In genomic region chr6:126114934-126115633, GRCm38 (mm10) we compare ENCODE assay signal across 11 mouse cellular contexts. TPM values are rescaled to one million over a fixed set of nuclear protein-coding genes. Genes with fewer than 3 reads are reported as not detected.
DNase-seq lines count a peak whose midpoint lies in the region; ATAC-seq and TF ChIP-seq lines count a peak whose summit lies in the region.
"Had no signal": no experiment of that assay in that cellular context is flagged by ENCODE, and none has a peak within 500 bp of the region (broad histone marks: within the 10 kb centered on the region; RNA-seq: fewer than 3 reads in every experiment).

No protein-coding gene starts in this region.

- H3K4me2 ChIP-seq in kidney, postnatal 0 days (ENCODE audit: low read length) = no peak overlapping the region
- no peak overlapping the region for H3K4me2 ChIP-seq in intestine, embryonic 16.5 days (ENCODE audit: low read depth, low read length)

- DNase-seq in heart, embryonic 10.5 days (ENCODE audit: low spot score) = no peak
- DNase-seq in heart, postnatal 25 days (ENCODE audit: low spot score) = no peak
- peak; percentile 76 for DNase-seq in kidney, postnatal 0 days (ENCODE audit: low spot score)
- no peak for DNase-seq in kidney, adult 8-10 months
- DNase-seq in embryo, embryonic 11 days = peak; percentile 81
- DNase-seq in ovary, adult 18-20 months (ENCODE audit: low spot score) = no peak
- DNase-seq in left cerebral cortex, adult 18-20 months (ENCODE audit: low spot score in 2 of 2) = no peak
- DNase-seq: adrenal gland, adult 2 months; kidney, postnatal 25 days had no signal

- H3K27me3 ChIP-seq in heart, embryonic 10.5 days (ENCODE audit: insufficient read depth, poor library complexity, severe bottlenecking) = no peaks in the 10 kb centered on the region
- H3K27me3 ChIP-seq in kidney, postnatal 0 days (ENCODE audit: insufficient read depth, low read length) = no peaks in the 10 kb centered on the region
- no peaks in the 10 kb centered on the region for H3K27me3 ChIP-seq in intestine, embryonic 16.5 days (replicated peaks; ENCODE audit: control insufficient read depth, insufficient read depth, low read length)

- WGBS in heart, embryonic 10.5 days = 59% methylated on average over 10 of the region's 10 CpGs
- WGBS in kidney, postnatal 0 days = 51% methylated on average over 10 of the region's 10 CpGs
- 52% methylated on average over 10 of the region's 10 CpGs for WGBS in intestine, embryonic 16.5 days

- intact Hi-C loops in heart, postnatal 25 days (cut with DNase I) = no loop called here

- no peak for ATAC-seq in kidney, postnatal 0 days (replicated peaks; ENCODE audit: low FRiP score, low read depth)
- peak; percentile 36; the same call in 1 of the 2 replicates for ATAC-seq in intestine, embryonic 16.5 days

- peak overlapping the region; percentile 73 for H3K27ac ChIP-seq in heart, embryonic 10.5 days
- peak overlapping the region; percentile 51 for H3K27ac ChIP-seq in kidney, postnatal 0 days
- H3K27ac ChIP-seq in intestine, embryonic 16.5 days (ENCODE audit: low read length) = peak overlapping the region; percentile 86

- TF ChIP-seq CTCF in kidney, postnatal 0 days (IDR thresholded peaks at IDR 0.05; ENCODE audit: low read depth) = no peak

- no peak overlapping the region for H3K4me3 ChIP-seq in heart, embryonic 10.5 days
- no peak overlapping the region for H3K4me3 ChIP-seq in kidney, postnatal 0 days (replicated peaks; ENCODE audit: low read depth, low read length)
- H3K4me3 ChIP-seq in intestine, embryonic 16.5 days (ENCODE audit: low read length) = no peak overlapping the region

- H3K9ac ChIP-seq in kidney, postnatal 0 days (ENCODE audit: low read depth, low read length) = 0 out of 2 replicates have a peak overlapping the region, but pooled peaks have one; percentile 1
- no peak overlapping the region; the same call in 1 of the 2 replicates for H3K9ac ChIP-seq in intestine, embryonic 16.5 days (ENCODE audit: low read depth, low read length)

- H3K4me1 ChIP-seq in heart, embryonic 10.5 days = peaks cover 21% of the 10 kb centered on the region
- H3K4me1 ChIP-seq in kidney, postnatal 0 days (replicated peaks; ENCODE audit: insufficient read depth, low read length) = peaks cover 27% of the 10 kb centered on the region; the same call in 1 of the 2 replicates
- peaks cover 12% of the 10 kb centered on the region; the same call in 1 of the 2 replicates for H3K4me1 ChIP-seq in intestine, embryonic 16.5 days (ENCODE audit: control insufficient read depth, insufficient read depth, low read length)

- no peaks in the 10 kb centered on the region for H3K36me3 ChIP-seq in heart, embryonic 10.5 days
- no peaks in the 10 kb centered on the region for H3K36me3 ChIP-seq in kidney, postnatal 0 days (ENCODE audit: insufficient read depth, low read length)
- no peaks in the 10 kb centered on the region for H3K36me3 ChIP-seq in intestine, embryonic 16.5 days (ENCODE audit: control insufficient read depth, insufficient read depth, low read length)

- H3K9me3 ChIP-seq in heart, embryonic 10.5 days = no peaks in the 10 kb centered on the region
- no peaks in the 10 kb centered on the region for H3K9me3 ChIP-seq in kidney, postnatal 0 days (replicated peaks; ENCODE audit: low read length)
- H3K9me3 ChIP-seq in intestine, embryonic 16.5 days (ENCODE audit: control insufficient read depth, low read length) = no peaks in the 10 kb centered on the region

RNA-seq across cellular contexts. Expression of gene Ntf3, which starts 51.6 kb away (rescaled TPM):
- 11.0 and 12.8 TPM in 2 replicates for polyA plus RNA-seq in heart, embryonic 10.5 days (2016; fragmentation: Nextera tagmentation; extraction: Ambion mirVana)
- total RNA-seq in heart, postnatal 25 days (2021) = 1 to 10 TPM; 2.8 to 5.2 TPM
- polyA plus RNA-seq in kidney, postnatal 0 days (2015; fragmentation: Nextera tagmentation; extraction: Ambion mirVana) = 14.6 TPM in 2 replicates
- polyA plus RNA-seq in intestine, embryonic 16.5 days (2015; fragmentation: Nextera tagmentation; extraction: Ambion mirVana) = 5.7 and 6.7 TPM in 2 replicates
- 1 to 10 TPM; 2.5 to 2.8 TPM for total RNA-seq in left cerebral cortex, adult 18-20 months (2021)
- polyA plus RNA-seq: C2C12 had no signal

Comparison
In these comparisons a context has a peak if more than half of its experiments do, and no peak if none do; other contexts are left out.
1. DNase-seq: peak in kidney, postnatal 0 days (single experiment) and embryo, embryonic 11 days (single experiment); none in heart, embryonic 10.5 days (single experiment), heart, postnatal 25 days (single experiment), kidney, adult 8-10 months (0 of 2), ovary, adult 18-20 months (single experiment) and left cerebral cortex, adult 18-20 months (0 of 2).
2. Peak in every context shown above with its lines, with median percentiles within 50 percentile points of each other: H3K27ac ChIP-seq.